ENCODE assay signal across 20 mouse cellular contexts in the genomic region with DNA sequence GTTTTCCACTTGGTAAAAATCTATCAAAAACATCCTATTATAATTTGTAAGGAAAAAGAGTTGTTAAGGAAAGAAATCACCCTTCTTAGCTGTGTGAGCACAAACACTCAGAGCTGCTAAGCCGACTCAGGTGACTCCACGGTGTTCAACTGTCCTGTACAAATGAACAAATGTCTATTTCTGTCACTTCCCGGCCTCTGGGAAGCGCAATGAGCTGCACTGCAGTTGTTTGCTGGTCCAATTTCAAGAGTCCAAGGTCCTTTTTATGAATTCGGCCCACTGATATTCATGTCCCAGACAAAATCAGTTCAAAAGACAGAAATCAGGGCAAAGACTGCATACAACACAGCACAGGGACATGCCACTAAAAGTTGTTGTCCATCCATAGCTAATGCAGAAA. TPM values are rescaled to one million over a fixed set of nuclear protein-coding genes. Genes with fewer than 3 reads are reported as not detected.
DNase-seq lines count a peak whose midpoint lies in the region; ATAC-seq and TF ChIP-seq lines count a peak whose summit lies in the region.
"Not testable (repeated sequence)": the region's sequence is repeated elsewhere in the genome, so short reads cannot be mapped to it uniquely, and the experiment has no call there.
"Had no signal": no experiment of that assay in that cellular context is flagged by ENCODE, and none has a peak within 500 bp of the region (broad histone marks: within the 10 kb centered on the region; RNA-seq: fewer than 3 reads in every experiment).

No protein-coding gene starts in this region.

- H3K9ac ChIP-seq in liver, adult 2 months (ENCODE audit: low read depth, low read length); lung, embryonic 14.5 days; lung, embryonic 16.5 days (ENCODE audit: low read length): not testable (repeated sequence)

- 20% methylated on average over 5 of the region's 5 CpGs for WGBS in liver, adult 2 months
- 44% methylated on average over 5 of the region's 5 CpGs for WGBS in lung, embryonic 14.5 days
- WGBS in lung, embryonic 16.5 days = 46% methylated on average over 5 of the region's 5 CpGs

- not testable (repeated sequence) for TF ChIP-seq POLR2A in embryonic fibroblast, embryonic 13.5 days (IDR thresholded peaks at IDR 0.05; ENCODE audit: low read depth, low read length); liver, adult 2 months (IDR thresholded peaks at IDR 0.05; ENCODE audit: extremely low read depth, insufficient read depth, low read length)

- H3K4me1 ChIP-seq in embryonic fibroblast, embryonic 13.5 days (ENCODE audit: control insufficient read depth, insufficient read depth, low read length); lung, embryonic 14.5 days (ENCODE audit: insufficient read depth); lung, embryonic 16.5 days (replicated peaks; ENCODE audit: control insufficient read depth, insufficient read depth, low read length): not testable (repeated sequence)
- H3K4me1 ChIP-seq in liver, adult 2 months (ENCODE audit: control insufficient read depth, insufficient read depth, low read length) = peaks cover 12% of the 10 kb centered on the region

- peak overlapping the region; percentile 41; the same call in 1 of the 2 replicates for H3K27ac ChIP-seq in embryonic fibroblast, embryonic 13.5 days (ENCODE audit: insufficient read depth, low read length)
- peak overlapping the region; percentile 39; the same call in 1 of the 2 replicates for H3K27ac ChIP-seq in liver, adult 2 months (replicated peaks; ENCODE audit: insufficient read depth, low read depth, low read length)
- H3K27ac ChIP-seq in lung, embryonic 14.5 days (ENCODE audit: low read depth) = peak overlapping the region; percentile 69; the same call in 1 of the 2 replicates
- peak overlapping the region; percentile 80 for H3K27ac ChIP-seq in lung, embryonic 16.5 days (ENCODE audit: low read length)

- H3K27me3 ChIP-seq in liver, adult 2 months (ENCODE audit: control insufficient read depth, insufficient read depth, low read length); lung, embryonic 14.5 days (ENCODE audit: insufficient read depth, low read length); lung, embryonic 16.5 days (ENCODE audit: control insufficient read depth, insufficient read depth, low read depth, low read length): not testable (repeated sequence)

- not testable (repeated sequence) for ATAC-seq in lung, embryonic 14.5 days (ENCODE audit: insufficient read depth); lung, embryonic 16.5 days (ENCODE audit: low read depth)

- not testable (repeated sequence) for H3K4me3 ChIP-seq in embryonic fibroblast, embryonic 13.5 days (ENCODE audit: insufficient read depth, low read length); liver, adult 2 months (ENCODE audit: insufficient read depth, low read depth, low read length); lung, embryonic 14.5 days (ENCODE audit: low read depth, low read length); lung, embryonic 16.5 days (ENCODE audit: low read length)

- not testable (repeated sequence) for H3K79me2 ChIP-seq in liver, adult 2 months (ENCODE audit: control insufficient read depth, insufficient read depth, low read length)

- not testable (repeated sequence) for H3K4me2 ChIP-seq in lung, embryonic 14.5 days; lung, embryonic 16.5 days (ENCODE audit: low read depth, low read length)

- not testable (repeated sequence) for H3K9me3 ChIP-seq in lung, embryonic 14.5 days (ENCODE audit: low read depth, low read length); lung, embryonic 16.5 days (ENCODE audit: control insufficient read depth, low read length)

- not testable (repeated sequence) for TF ChIP-seq CTCF in embryonic fibroblast, embryonic 13.5 days (IDR thresholded peaks at IDR 0.05; ENCODE audit: borderline replicate concordance, insufficient read depth, low read length); liver, adult 2 months (IDR thresholded peaks at IDR 0.05; ENCODE audit: low read depth, low read length); lung, embryonic 14.5 days (IDR thresholded peaks at IDR 0.05; ENCODE audit: low read depth)

- DNase-seq in heart, adult 11 months = peak; percentile 85
- peak; percentile 91 for DNase-seq in liver, adult 2 months (ENCODE audit: extremely low read depth, low read depth, low spot score)
- not testable (repeated sequence) for DNase-seq in lung, embryonic 14.5 days

- not testable (repeated sequence) for H3K36me3 ChIP-seq in liver, adult 2 months (ENCODE audit: control insufficient read depth, insufficient read depth, low read length); lung, embryonic 14.5 days (ENCODE audit: insufficient read depth); lung, embryonic 16.5 days (ENCODE audit: control insufficient read depth, insufficient read depth, low read length)

RNA-seq across cellular contexts. Expression of a gene that starts 12.4 kb away (rescaled TPM):
- polyA plus RNA-seq in embryonic fibroblast, embryonic 13.5 days (2011; ENCODE audit: insufficient read length, low read depth, missing spikeins) = not detected in 2 replicates
- total RNA-seq in liver, adult 2 months (2014; rRNA removed) = 0.28 TPM in 1 of 2 replicates, not detected in the other
- polyA plus RNA-seq in liver, adult 2 months (2012; rRNA removed) = 0.15 and 0.19 TPM in 2 replicates
- polyA plus RNA-seq in lung, embryonic 14.5 days (2014; fragmentation: Nextera tagmentation; extraction: Ambion mirVana) = not detected in 2 replicates
- polyA plus RNA-seq in lung, embryonic 16.5 days (2015; fragmentation: Nextera tagmentation; extraction: Ambion mirVana) = 0.28 and 0.63 TPM in 2 replicates
- total RNA-seq: common myeloid progenitor, adult 5-6 weeks had no signal
- polyA plus RNA-seq: forebrain, embryonic 10.5 days; forebrain, embryonic 12.5 days; forebrain, embryonic 14.5 days; forebrain, embryonic 16.5 days had no signal

RNA-seq across cellular contexts. Expression of a gene that starts 22.5 kb away (rescaled TPM):
- polyA plus RNA-seq in embryonic fibroblast, embryonic 13.5 days (2011; ENCODE audit: insufficient read length, low read depth, missing spikeins) = 1.0 and 1.5 TPM in 2 replicates
- total RNA-seq in liver, adult 2 months (2014; rRNA removed) = 1.5 and 2.8 TPM in 2 replicates
- polyA plus RNA-seq in liver, adult 2 months (2012; rRNA removed) = 4.5 and 5.0 TPM in 2 replicates
- polyA plus RNA-seq in lung, embryonic 14.5 days (2014; fragmentation: Nextera tagmentation; extraction: Ambion mirVana) = 22.1 and 26.8 TPM in 2 replicates
- polyA plus RNA-seq in lung, embryonic 16.5 days (2015; fragmentation: Nextera tagmentation; extraction: Ambion mirVana) = 37.6 and 51.2 TPM in 2 replicates

RNA-seq across cellular contexts. Expression of a gene that starts 46.3 kb away (rescaled TPM):
- polyA plus RNA-seq in embryonic fibroblast, embryonic 13.5 days (2011; ENCODE audit: insufficient read length, low read depth, missing spikeins) = 0.20 and 1.8 TPM in 2 replicates
- total RNA-seq in liver, adult 2 months (2014; rRNA removed) = 0.60 and 0.65 TPM in 2 replicates
- 0.29 and 0.83 TPM in 2 replicates for polyA plus RNA-seq in liver, adult 2 months (2012; rRNA removed)
- 0.74 and 1.4 TPM in 2 replicates for polyA plus RNA-seq in lung, embryonic 14.5 days (2014; fragmentation: Nextera tagmentation; extraction: Ambion mirVana)
- 1.3 and 1.6 TPM in 2 replicates for polyA plus RNA-seq in lung, embryonic 16.5 days (2015; fragmentation: Nextera tagmentation; extraction: Ambion mirVana)
- total RNA-seq: MEL had no signal
- polyA plus RNA-seq: C2C12 had no signal

RNA-seq across cellular contexts. Expression of a gene that starts 46.3 kb away (rescaled TPM):
- 0.11 TPM in 1 of 2 replicates, not detected in the other for polyA plus RNA-seq in embryonic fibroblast, embryonic 13.5 days (2011; ENCODE audit: insufficient read length, low read depth, missing spikeins)
- not detected in 2 replicates for total RNA-seq in liver, adult 2 months (2014; rRNA removed)
- 0.09 TPM in 1 of 2 replicates, not detected in the other for polyA plus RNA-seq in liver, adult 2 months (2012; rRNA removed)
- not detected in 2 replicates for polyA plus RNA-seq in lung, embryonic 14.5 days (2014; fragmentation: Nextera tagmentation; extraction: Ambion mirVana)
- not detected in 2 replicates for polyA plus RNA-seq in lung, embryonic 16.5 days (2015; fragmentation: Nextera tagmentation; extraction: Ambion mirVana)
- total RNA-seq: adrenal gland, adult 2 months; adrenal gland, postnatal 25 days; adrenal gland, postnatal 4 days; common myeloid progenitor, adult 5-6 weeks; ES-E14; MEL had no signal
- polyA plus RNA-seq: adrenal gland, adult 2 months; brain, embryonic 14.5 days; C2C12; embryonic facial prominence, embryonic 11.5 days; embryonic facial prominence, embryonic 13.5 days; erythroblast, embryonic 14.5 days; forebrain, embryonic 10.5 days; forebrain, embryonic 12.5 days; forebrain, embryonic 14.5 days; forebrain, embryonic 16.5 days had no signal

RNA-seq across cellular contexts. Expression of a gene that starts 48.9 kb away (rescaled TPM):
- polyA plus RNA-seq in embryonic fibroblast, embryonic 13.5 days (2011; ENCODE audit: insufficient read length, low read depth, missing spikeins) = 861 and 978 TPM in 2 replicates
- total RNA-seq in liver, adult 2 months (2014; rRNA removed) = 28.6 and 31.5 TPM in 2 replicates
- 64.8 and 102 TPM in 2 replicates for polyA plus RNA-seq in liver, adult 2 months (2012; rRNA removed)
- polyA plus RNA-seq in lung, embryonic 14.5 days (2014; fragmentation: Nextera tagmentation; extraction: Ambion mirVana) = 54.6 and 57.9 TPM in 2 replicates
- 299 and 328 TPM in 2 replicates for polyA plus RNA-seq in lung, embryonic 16.5 days (2015; fragmentation: Nextera tagmentation; extraction: Ambion mirVana)
